Mouse (Mus musculus) 416B (cell line): ENCODE results near the gene Slc35f6.
A peak's percentile ranks its signal among the peaks of the same experiment; 100 is the strongest.

Experiments
- DNase-seq: peaks from one replicate; pipeline ENCODE4 v3.0.0; 2011; ENCODE audit warnings: low read depth

Gene Slc35f6

DNA sequence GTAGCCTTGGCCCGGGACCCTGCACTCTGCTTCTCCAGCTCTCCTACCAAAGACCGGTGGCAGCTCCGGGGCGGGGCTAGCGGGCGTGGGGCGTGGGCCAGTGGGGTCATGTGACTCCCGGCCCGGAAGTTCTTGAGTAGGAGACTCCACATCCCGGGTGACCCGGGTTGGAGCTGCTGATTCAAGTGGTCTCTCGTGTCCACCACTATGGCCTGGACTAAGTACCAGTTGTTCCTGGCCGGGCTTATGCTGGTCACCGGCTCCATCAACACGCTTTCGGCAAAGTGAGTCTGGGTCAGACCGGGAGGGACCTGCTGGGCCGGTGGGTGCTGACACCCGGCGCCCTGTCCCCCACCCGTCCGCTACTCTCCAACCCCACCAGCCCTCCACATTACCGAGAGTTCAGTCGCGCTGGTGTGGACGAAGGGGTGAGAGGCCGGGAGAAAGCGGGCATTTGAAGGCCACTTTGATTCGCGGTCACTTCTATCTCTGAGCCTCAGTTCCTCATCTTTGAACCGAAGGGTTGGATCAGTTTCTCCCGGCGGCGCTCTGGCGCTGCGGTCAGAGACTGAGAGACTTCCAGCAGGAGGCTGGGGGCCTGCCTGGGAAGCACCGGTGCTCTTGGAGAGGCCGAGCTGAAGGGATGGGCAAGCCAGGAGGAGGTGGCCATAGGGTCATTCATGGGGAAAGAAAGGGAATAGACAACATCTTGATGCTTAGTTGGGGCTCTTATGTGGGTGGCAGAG lies at the start of gene Slc35f6:
Gene Slc35f6 (plus strand): TSS at position 119 of the 746 bp plus-strand sequence.
- DNase-seq = peak; percentile 81

- DNase-seq = no peak
Observed at GRCm38 (mm10) chr5:30601397-30601796, 46.3 kb upstream of the Slc35f6 start.

GRCm38 (mm10) chr5:30603255-30603654 lies 44.5 kb upstream of the Slc35f6 start:
- DNase-seq = no peak

- DNase-seq = no peak
Observed at GRCm38 (mm10) chr5:30603926-30604325, 43.8 kb upstream of the Slc35f6 start.

- DNase-seq = no peak
Observed at GRCm38 (mm10) chr5:30604769-30605188, 43.0 kb upstream of the Slc35f6 start.

DNA sequence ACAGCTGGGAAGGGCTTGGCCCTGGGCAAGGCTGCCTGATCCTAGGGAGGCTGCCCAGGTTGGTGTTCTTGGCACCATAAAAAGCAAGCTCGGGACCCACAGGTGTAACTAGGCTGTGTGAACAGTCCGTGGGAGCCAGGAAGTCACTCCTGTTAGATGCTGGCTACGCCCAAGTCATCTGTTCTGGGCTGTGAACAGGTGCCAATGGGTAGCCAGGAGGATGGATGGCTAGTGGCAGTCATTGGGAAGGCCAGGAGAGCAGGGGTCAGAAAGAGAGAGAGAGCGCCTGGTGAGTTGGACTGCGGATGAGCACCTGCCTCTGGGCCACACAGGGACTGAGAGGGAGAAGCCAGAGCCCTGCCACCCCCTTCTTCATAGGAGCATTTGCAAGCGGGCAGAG lies 42.1 kb upstream of the Slc35f6 start:
- DNase-seq = no peak

DNA sequence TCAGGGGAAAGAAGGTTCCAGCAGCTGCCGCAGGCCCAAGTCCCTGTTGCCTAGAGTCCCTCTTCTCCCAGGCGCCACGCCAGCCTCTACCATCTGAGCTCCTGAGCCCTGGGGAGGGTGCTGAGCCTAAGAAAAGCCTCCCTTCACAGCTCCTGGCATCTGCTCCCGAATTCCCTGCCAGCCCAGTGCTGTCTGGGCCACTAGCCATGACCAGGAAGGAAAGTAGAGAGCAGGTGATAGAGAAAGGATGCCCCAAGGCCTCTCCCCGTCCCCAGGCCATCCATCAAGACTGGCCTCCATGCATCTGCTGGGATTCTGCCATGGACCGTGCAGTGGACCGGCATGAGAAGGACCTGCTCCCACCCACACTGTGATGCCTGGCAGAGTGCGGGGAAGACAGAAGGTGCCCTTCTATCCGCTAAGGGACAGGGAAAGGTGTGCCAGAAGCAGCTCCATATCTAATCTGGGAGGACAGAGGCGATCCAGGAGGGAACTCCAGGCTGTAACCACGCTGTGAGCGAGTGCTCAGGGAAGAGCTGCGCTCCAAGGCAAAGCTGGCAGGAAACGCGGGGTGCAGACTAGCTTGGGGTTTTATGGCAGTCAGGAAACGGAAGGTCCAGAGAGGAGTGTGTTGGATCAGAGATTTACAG lies 41.2 kb upstream of the Slc35f6 start:
- no peak for DNase-seq

- DNase-seq = no peak
Observed at GRCm38 (mm10) chr5:30609094-30609493, 38.6 kb upstream of the Slc35f6 start.

DNA sequence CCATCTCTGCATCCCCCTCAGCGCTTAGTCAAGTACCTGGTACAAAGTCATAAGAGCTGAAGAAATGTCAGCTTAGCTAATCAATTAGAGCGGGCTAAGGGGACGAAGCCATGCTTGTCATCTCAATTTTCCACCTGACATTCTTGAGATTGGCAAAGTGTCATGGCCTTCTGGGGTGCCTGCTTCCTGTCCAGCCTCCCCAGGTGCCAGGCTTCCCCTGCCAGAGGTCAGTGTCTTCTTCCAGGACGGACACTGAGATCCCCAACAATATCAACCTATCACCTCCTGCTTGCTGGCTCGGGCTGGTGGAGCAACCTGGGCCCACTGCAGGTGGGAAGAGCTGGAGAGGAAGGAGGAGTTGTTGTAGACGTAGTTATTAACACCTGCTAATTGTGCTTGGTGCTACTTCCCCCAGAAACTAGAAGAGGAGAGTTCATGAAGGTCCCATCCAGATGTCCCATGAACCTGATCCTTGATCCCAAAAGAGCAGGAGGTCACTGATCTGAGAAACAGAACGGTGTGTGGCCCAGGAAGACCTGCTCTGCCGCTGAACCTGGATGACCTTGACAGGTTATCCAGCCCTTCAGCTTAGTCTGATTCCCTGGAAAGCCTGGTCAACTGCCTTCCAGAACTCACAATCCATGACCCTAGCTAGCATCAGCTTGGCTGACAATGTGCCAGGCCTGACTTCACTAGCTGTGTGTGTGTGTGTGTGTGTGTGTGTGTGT lies 37.7 kb upstream of the Slc35f6 start:
- no peak for DNase-seq

GRCm38 (mm10) chr5:30611091-30611490 lies 36.6 kb upstream of the Slc35f6 start:
- DNase-seq = no peak

- DNase-seq = no peak
Observed at GRCm38 (mm10) chr5:30611689-30612088, 36.0 kb upstream of the Slc35f6 start.

DNA sequence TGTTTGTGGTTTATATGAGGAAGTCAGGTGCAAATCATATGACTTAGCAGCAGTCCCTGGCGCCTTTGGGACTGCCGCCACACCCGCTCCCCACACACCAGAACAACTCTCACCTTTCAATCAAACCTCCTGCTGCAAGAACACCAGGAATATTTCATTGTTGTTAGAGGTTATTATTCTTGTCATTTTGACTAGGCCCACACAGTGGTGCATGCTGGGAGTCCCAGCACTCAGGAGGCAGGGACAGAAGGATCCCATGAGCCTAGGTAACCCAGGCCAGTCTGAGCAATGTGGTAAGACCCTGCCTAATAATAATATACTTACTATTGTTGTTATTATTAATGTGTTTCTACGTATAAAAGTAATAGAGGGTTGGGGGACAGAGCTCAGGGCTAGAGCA lies 35.2 kb upstream of the Slc35f6 start:
- DNase-seq = no peak

DNA sequence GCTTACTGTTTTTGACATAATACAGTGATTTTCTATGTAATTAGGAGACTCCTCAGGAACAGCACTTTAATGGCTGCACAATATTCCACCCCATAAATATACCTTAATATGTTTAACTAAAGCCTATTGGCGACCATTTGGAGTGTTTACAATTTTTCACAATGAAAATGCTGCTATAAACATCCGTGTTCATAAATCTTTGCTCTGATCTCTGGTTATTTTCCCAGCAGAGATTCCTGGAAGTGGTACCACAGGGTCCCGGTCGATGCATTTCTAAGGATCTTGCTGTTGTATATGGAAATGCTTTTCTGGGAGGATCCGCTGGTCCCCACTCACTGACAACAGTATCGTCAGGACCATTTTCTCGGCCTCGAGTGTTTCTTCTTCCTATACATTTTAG lies 34.5 kb upstream of the Slc35f6 start:
- DNase-seq = no peak

- DNase-seq = no peak
Observed at GRCm38 (mm10) chr5:30614221-30614620, 33.5 kb upstream of the Slc35f6 start.

DNA sequence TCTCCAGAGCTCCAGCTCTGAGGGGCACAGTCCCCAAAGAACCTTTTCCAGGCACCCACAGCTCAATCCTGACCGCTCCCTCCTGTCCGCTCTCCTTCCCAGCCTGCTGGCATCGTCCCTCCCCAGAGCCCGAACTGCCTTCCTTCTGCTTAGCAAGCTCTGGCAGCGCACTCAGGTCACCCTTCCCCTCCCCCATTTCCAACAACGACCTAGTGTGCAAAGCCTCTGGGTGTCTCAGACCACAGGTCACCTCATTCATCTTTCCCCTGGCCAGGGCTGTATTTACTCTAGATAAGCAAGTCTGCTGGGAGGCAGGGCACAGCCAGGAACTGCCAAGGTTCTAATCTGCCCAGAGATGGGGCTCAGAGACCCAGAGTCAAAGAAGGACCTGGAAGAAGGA lies 32.3 kb upstream of the Slc35f6 start:
- no peak for DNase-seq

DNA sequence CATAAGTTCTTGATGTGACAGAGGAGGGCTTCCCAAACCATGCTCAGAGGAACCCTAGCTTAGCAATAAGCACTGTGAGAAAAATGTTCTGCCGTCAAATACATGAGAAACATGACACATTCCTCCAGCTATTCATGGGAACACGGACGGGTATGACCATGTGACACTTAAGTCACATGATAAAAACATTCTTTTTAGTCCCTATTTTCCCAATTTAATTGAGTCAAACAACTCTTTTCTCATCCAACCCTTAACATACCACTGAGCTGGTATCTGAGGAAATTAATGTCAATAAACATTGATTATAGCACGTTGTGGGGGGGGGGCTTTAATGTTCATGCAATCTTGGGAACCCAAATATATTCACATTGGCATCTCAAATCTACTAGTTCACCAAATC lies 31.9 kb upstream of the Slc35f6 start:
- no peak for DNase-seq

DNA sequence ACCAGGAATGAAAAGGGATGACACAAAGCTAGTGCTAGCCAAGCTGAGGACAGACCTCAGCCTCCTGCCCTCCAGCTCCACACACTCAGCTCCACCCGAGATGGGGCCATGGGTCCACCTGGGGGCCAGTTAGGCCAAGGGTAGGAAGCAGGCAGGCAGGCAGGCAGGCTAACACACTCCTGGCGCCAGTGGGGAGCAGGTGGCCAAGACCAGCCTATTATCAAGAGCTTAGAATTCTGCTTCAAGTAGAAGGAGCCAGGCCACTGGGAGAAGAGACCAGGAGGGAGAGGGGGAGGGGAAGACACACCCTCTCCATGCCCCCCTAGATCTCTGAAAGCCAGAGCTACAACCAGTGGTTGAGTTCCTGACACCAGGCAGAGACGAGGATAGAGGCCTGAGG lies 31.1 kb upstream of the Slc35f6 start:
- no peak for DNase-seq

DNA sequence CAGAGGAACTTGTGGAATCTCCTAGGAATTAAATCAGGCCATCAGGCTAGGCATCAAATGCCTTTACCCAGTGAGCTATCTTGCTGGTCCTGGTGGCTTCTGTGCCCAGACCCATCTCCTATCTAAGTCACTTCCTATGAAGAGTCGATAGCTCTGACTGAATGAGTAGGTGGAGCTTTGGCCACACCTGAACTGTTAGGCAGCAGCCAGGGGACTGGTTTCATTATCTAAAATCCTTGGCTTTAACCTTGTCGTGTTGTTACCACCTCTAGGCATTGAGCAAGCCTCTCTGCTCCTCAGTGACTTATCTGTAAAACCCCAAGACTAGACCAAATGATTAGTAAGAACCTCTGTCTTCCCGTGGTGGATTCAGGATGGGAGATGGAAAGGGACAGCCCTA lies 30.4 kb upstream of the Slc35f6 start:
- DNase-seq = no peak

DNA sequence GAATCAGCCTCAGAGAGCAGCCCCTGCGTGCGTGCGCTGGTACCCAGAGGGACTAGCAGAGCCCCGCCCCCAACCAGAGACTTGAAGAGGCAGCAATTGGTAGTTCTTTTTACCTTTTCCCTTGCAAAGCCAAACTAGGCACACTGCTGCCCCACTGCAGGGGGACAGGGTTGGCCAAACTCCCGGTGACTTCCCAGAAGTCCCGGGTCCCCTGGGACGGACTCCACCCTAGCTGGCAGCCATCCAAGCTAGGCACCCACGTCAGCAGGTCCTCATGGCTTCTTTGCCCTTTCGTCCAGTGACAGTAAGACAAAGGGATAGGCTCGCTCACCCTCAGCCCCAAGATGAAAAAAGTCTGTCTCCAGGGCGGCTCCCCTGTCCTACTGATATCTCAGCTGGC lies 29.9 kb upstream of the Slc35f6 start:
- no peak for DNase-seq

DNA sequence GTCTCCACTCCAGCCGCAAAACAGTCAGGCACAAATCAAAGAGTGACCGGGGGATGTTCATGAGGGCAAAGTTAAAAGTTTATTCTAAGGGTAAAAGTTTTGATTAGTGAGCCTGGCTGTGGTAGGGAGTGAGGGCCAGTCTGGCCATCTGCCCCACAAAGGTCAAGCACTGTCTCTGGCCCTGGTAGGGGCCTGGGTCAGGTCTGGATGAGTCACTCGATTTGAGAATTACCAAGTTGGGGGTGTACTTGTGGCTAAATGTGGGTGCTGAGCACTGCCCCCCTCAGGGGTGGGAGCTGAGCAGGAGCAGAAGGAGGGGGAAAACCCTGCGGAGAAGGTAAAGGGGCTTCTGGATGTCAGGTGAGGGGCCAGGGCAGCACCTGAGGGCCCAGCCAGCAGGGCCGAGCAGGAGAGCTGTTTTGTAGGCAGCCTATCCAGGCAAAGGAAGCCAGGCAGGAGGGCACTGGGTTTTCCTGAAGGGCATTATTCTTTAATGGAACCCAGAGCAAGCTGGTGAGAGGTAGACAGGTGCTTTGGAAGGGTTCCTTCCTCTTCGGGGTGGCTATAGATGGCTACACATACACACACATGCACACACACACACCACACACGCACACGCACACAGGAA lies 29.2 kb upstream of the Slc35f6 start:
- no peak for DNase-seq

DNA sequence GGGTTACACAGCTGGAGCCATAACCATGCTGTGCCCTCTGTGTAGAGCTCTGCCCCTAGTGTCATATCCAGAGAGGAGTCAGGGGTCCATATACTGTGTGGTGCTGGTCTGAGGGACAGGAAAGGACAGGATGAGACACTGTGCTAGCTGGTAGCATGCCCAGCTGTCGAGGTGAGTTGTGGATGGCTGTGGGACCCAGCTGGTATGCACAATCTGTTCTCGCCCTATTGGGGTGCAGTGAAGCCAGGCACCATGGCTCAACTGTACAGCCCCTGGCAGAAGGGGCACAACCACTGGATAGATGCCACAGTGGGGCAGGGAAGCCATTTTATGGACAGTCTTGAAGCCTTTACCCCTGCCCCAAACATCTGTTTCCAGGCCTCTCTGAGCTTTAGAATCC lies 28.5 kb upstream of the Slc35f6 start:
- no peak for DNase-seq

DNA sequence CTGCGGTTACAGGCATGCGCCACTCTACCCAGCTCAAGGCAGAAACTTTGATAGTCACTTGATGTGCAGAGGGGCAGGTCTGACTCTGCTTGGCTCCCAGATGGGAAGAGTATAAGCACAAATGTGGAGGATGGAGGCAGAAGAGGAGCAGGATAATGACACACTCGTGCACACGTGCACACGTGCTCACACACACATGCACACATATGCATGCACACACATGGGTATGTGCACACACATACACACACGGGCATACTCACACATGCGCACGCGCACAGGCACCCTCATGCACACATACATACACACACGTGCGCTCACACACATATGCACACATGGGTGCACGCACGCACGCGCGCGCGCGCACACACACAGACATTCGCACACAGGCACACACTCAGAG lies 27.2 kb upstream of the Slc35f6 start:
- DNase-seq = no peak
